Mouse (Mus musculus) CH12.LX (cell line): ENCODE results near the gene Prrt2. TPM values are rescaled to one million over a fixed set of nuclear protein-coding genes. Genes with fewer than 3 reads are reported as not detected.

Source experiments
- DNase-seq: peaks from one replicate; pipeline ENCODE4 v3.0.0-alpha.2; 2013; ENCODE audit errors: extremely low read depth
- H3K27ac ChIP-seq: 2 replicates; pipeline ENCODE4 v1.5.1; 2012; ENCODE audit warnings: low read depth, mild to moderate bottlenecking, control low read depth, moderate library complexity; ENCODE audit not compliant: insufficient read depth
- H3K27me3 ChIP-seq: replicated peaks from 2 replicates; pipeline ENCODE3; 2012; ENCODE audit warnings: inconsistent platforms
- H3K36me3 ChIP-seq, 2 experiments: replicated peaks in 1 of 2; 2 replicates each; pipeline versions ENCODE3 to v1.6.1; 2012; ENCODE audit warnings: inconsistent platforms in 1 of 2, low read length in 1 of 2, mild to moderate bottlenecking in 1 of 2, mixed read lengths in 1 of 2, moderate library complexity in 1 of 2; ENCODE audit not compliant: control insufficient read depth in 1 of 2, insufficient read depth in 1 of 2
- H3K4me1 ChIP-seq, 2 experiments: 2 replicates each; pipeline ENCODE4 v1.6.1; 2012; ENCODE audit warnings: inconsistent platforms in 1 of 2, moderate library complexity in 1 of 2; ENCODE audit not compliant: insufficient read depth in 2 of 2, control insufficient read depth in 1 of 2
- H3K4me2 ChIP-seq: 2 replicates; pipeline ENCODE4 v1.6.1; 2012; ENCODE audit warnings: low read depth, mild to moderate bottlenecking, control low read depth; ENCODE audit not compliant: poor library complexity, insufficient read depth, severe bottlenecking
- H3K4me3 ChIP-seq, 3 experiments: fragments of 150-350 bp in 1 of 3; sonication (generic) in 1 of 3; replicated peaks in 1 of 3; 2 replicates each; pipeline versions ENCODE3 to v1.5.1; 2011 to 2012; ENCODE audit warnings: low read depth in 2 of 3, low read length in 2 of 3, mild to moderate bottlenecking in 2 of 3, moderate library complexity in 2 of 3, control low read depth in 1 of 3, improper control_type of control experiment in 1 of 3, inconsistent platforms in 1 of 3, mixed read lengths in 1 of 3; ENCODE audit not compliant: poor library complexity in 1 of 3
- H3K79me2 ChIP-seq: replicated peaks from 2 replicates; pipeline ENCODE4 v1.6.1; 2012; ENCODE audit warnings: mild to moderate bottlenecking, moderate library complexity; ENCODE audit not compliant: control insufficient read depth, poor library complexity, insufficient read depth, severe bottlenecking; ENCODE audit errors: extremely low read depth
- H3K9ac ChIP-seq: 2 replicates; pipeline ENCODE4 v1.6.1; 2012; ENCODE audit warnings: low read depth, mild to moderate bottlenecking, control low read depth, moderate library complexity; ENCODE audit not compliant: insufficient read depth
- H3K9me3 ChIP-seq: replicated peaks from 2 replicates; pipeline ENCODE3; 2012; ENCODE audit warnings: low read length, inconsistent platforms, mixed read lengths
- CHD2 ChIP-seq: IDR thresholded peaks from 2 replicates; pipeline ENCODE4 v1.6.1; 2011; ENCODE audit warnings: low read length, improper control_type of control experiment
- CTCF ChIP-seq, 2 experiments: IDR thresholded peaks in 1 of 2; conservative IDR thresholded peaks in 1 of 2; 2 replicates each; pipeline ENCODE4 v1.5.1; 2011 to 2012; ENCODE audit warnings: low read depth in 2 of 2, low read length in 2 of 2, improper control_type of control experiment in 1 of 2, inconsistent platforms in 1 of 2, mild to moderate bottlenecking in 1 of 2, moderate library complexity in 1 of 2
- ETS1 ChIP-seq: conservative IDR thresholded peaks from 2 replicates; pipeline ENCODE4 v1.6.1; 2012; ENCODE audit warnings: low read depth, mild to moderate bottlenecking, inconsistent platforms, low read length, improper control_type of control experiment, moderate library complexity
- GABPA ChIP-seq: IDR thresholded peaks from 2 replicates; pipeline ENCODE4 v1.6.1; 2012; ENCODE audit warnings: low read depth, low read length, improper control_type of control experiment, inconsistent platforms; ENCODE audit not compliant: insufficient replicate concordance
- HCFC1 ChIP-seq: IDR thresholded peaks from 2 replicates; pipeline ENCODE4 v1.6.1; 2012; ENCODE audit warnings: low read depth, mild to moderate bottlenecking, inconsistent platforms, low read length, improper control_type of control experiment
- IRF4 ChIP-seq: IDR thresholded peaks from 2 replicates; pipeline ENCODE4 v1.6.1; 2014; ENCODE audit warnings: low read depth, mild to moderate bottlenecking, inconsistent platforms, low read length, improper control_type of control experiment
- JUN ChIP-seq: IDR thresholded peaks from 2 replicates; pipeline ENCODE4 v1.6.1; 2011; ENCODE audit warnings: low read depth, mild to moderate bottlenecking, low read length, improper control_type of control experiment, moderate library complexity; ENCODE audit not compliant: insufficient read depth
- KAT2A ChIP-seq: IDR thresholded peaks from 2 replicates; pipeline ENCODE4 v1.6.1; 2012; ENCODE audit warnings: low read length, improper control_type of control experiment, inconsistent platforms; ENCODE audit not compliant: insufficient replicate concordance
- MAX ChIP-seq: IDR thresholded peaks from 2 replicates; pipeline ENCODE4 v1.6.1; 2011; ENCODE audit warnings: low read length, improper control_type of control experiment
- MAZ ChIP-seq: IDR thresholded peaks from 2 replicates; pipeline ENCODE4 v1.6.1; 2012; ENCODE audit warnings: low read depth, mild to moderate bottlenecking, inconsistent platforms, low read length, improper control_type of control experiment, moderate library complexity
- MEF2A ChIP-seq: IDR thresholded peaks from 2 replicates; pipeline ENCODE4 v1.6.1; 2014; ENCODE audit warnings: low read depth, mild to moderate bottlenecking, inconsistent platforms, low read length, improper control_type of control experiment, borderline replicate concordance
- MYC ChIP-seq: IDR thresholded peaks from 2 replicates; pipeline ENCODE4 v1.6.1; 2011; ENCODE audit warnings: low read depth, mild to moderate bottlenecking, improper control_type of control experiment, low read length
- NELFE ChIP-seq: IDR thresholded peaks from 2 replicates; pipeline ENCODE4 v1.6.1; 2011; ENCODE audit warnings: low read depth, low read length, improper control_type of control experiment
- NRF1 ChIP-seq: IDR thresholded peaks from 2 replicates; pipeline ENCODE4 v1.6.1; 2014; ENCODE audit warnings: low read depth, mild to moderate bottlenecking, inconsistent platforms, low read length, improper control_type of control experiment, moderate library complexity
- PAX5 ChIP-seq: IDR thresholded peaks from 2 replicates; pipeline ENCODE4 v1.6.1; 2012; ENCODE audit warnings: low read length, inconsistent platforms, mixed read lengths
- POLR2AphosphoS2 ChIP-seq: IDR thresholded peaks from 2 replicates; pipeline ENCODE4 v1.6.1; 2011; ENCODE audit warnings: low read depth, low read length, improper control_type of control experiment
- RAD21 ChIP-seq: IDR thresholded peaks from 2 replicates; pipeline ENCODE4 v1.6.1; 2011; ENCODE audit warnings: low read depth, mild to moderate bottlenecking, low read length, improper control_type of control experiment, moderate library complexity
- TCF12 ChIP-seq: IDR thresholded peaks from 2 replicates; pipeline ENCODE4 v1.6.1; 2014; ENCODE audit warnings: low read depth, mild to moderate bottlenecking, inconsistent platforms, low read length, improper control_type of control experiment
- USF1 ChIP-seq: IDR thresholded peaks from 2 replicates; pipeline ENCODE4 v1.6.1; 2014; ENCODE audit warnings: low read depth, mild to moderate bottlenecking, inconsistent platforms, low read length, improper control_type of control experiment
- ZKSCAN1 ChIP-seq: IDR thresholded peaks from 2 replicates; pipeline ENCODE4 v1.6.1; 2012; ENCODE audit warnings: low read depth, inconsistent platforms, low read length, improper control_type of control experiment, borderline replicate concordance
- ZMIZ1 ChIP-seq: IDR thresholded peaks from 2 replicates; pipeline ENCODE4 v1.6.1; 2012; ENCODE audit warnings: low read depth, mild to moderate bottlenecking, inconsistent platforms, low read length, improper control_type of control experiment
- dilution Hi-C: fragments of 300-500 bp; cut with MboI; formaldehyde crosslinking; loops from 2 replicates; pipeline ENCODE4 v1.14.3; 2020; ENCODE audit warnings: low sequenced_read_pairs; ENCODE audit not compliant: extremely low pct_unique_long_range_greater_than_20kb, extremely low pct_ligation_motif_present
- in situ Hi-C: fragments of 300-500 bp; cut with MboI; formaldehyde crosslinking; loops from 3 replicates; pipeline ENCODE4 v1.14.3; 2019; ENCODE audit warnings: low sequenced_read_pairs, low pct_ligation_motif_present, low pct_unique_long_range_greater_than_20kb, mixed read lengths
- polyA plus RNA-seq: library from polyadenylated mRNA; unstranded; fragments of >175 nt; gene quantifications from 2 replicates; pipeline ENCODE4 v1.2.1, GENCODE M21; 2012; ENCODE audit warnings: low read depth; ENCODE audit not compliant: insufficient read length
- total RNA-seq, 2 experiments: library from RNA; depleted of rRNA; stranded (reverse); fragments of 300-350 nt in 1 of 2; fragments of >200 nt in 1 of 2; gene quantifications; 2 replicates each; pipeline ENCODE4 v1.2.3; 2012 to 2014

The Prrt2 gene
- total and polyA plus RNA-seq, 3 experiments = 1.2 TPM; not detected in 2

GRCm38 (mm10) chr7:126975950-126976866 lies 44.8 kb downstream of the Prrt2 start, which contains the start of gene Cdiptos (continued):
- peak; percentile 87 for TF ChIP-seq MEF2A
- TF ChIP-seq USF1 = no peak
- TF ChIP-seq POLR2AphosphoS2 = no peak
- TF ChIP-seq TCF12 = peak; percentile 88
- peak; percentile 86 for TF ChIP-seq GABPA
- peak; percentile 76 to 92 for TF ChIP-seq CTCF (conservative IDR thresholded peaks at IDR 0.05 in 1 of 2, IDR thresholded peaks at IDR 0.05 in 1 of 2; ENCODE audit: low read depth in 2 of 2, low read length in 2 of 2)
- TF ChIP-seq NRF1 = peak; percentile 62
- no peak for TF ChIP-seq JUN
- TF ChIP-seq NELFE = no peak
- TF ChIP-seq PAX5 = no peak

- Histone ChIP-seq H3K27me3 (no peaks in the 10 kb centered on the region), H3K79me2 (peaks cover 17% of the 10 kb centered on the region), H3K4me3 (peak within 1 kb of the TSS; percentile 76 to 98 (median 97)), H3K4me1 (peaks cover 10 to 38% of the 10 kb centered on the region in 2 experiments), H3K9ac (peak within 1 kb of the TSS; percentile 89), H3K36me3 (peaks cover 33 to 60% of the 10 kb centered on the region in 2 experiments), H3K27ac (peak within 1 kb of the TSS; percentile 54; the same call in 1 of the 2 replicates), H3K9me3 (no peaks in the 10 kb centered on the region), H3K4me2 (peak within 1 kb of the TSS; percentile 76)
- TF ChIP-seq IRF4 = no peak
- TF ChIP-seq ETS1 = no peak
- TF ChIP-seq KAT2A = no peak
- TF ChIP-seq ZKSCAN1 = no peak
- no peak for TF ChIP-seq ZMIZ1
- no peak for TF ChIP-seq USF1
- no peak for TF ChIP-seq NELFE
- TF ChIP-seq JUN = no peak
- no peak for TF ChIP-seq HCFC1
- no peak for TF ChIP-seq CHD2
- TF ChIP-seq MAZ = no peak
- TF ChIP-seq PAX5 = no peak
- TF ChIP-seq NRF1 = no peak
- TF ChIP-seq MYC = no peak
- no peak for TF ChIP-seq MAX
- no peak for TF ChIP-seq RAD21
- dilution Hi-C loops (no loop called here), in situ Hi-C loops (loop anchor here (25.0 kb wide), 1 partner anchor 812 kb away; the partner anchor contains the start of genes Gm49388 and Setd1a)
- no peak for DNase-seq
Observed at GRCm38 (mm10) chr7:126975893-126975949, 45.3 kb downstream of the Prrt2 start, which contains the start of gene Cdipt. TSS of gene Cdipt (plus strand) at chr7:126975914.
